Comparison of ENCODE assay signal across 28 mouse cellular contexts in the genomic region with DNA sequence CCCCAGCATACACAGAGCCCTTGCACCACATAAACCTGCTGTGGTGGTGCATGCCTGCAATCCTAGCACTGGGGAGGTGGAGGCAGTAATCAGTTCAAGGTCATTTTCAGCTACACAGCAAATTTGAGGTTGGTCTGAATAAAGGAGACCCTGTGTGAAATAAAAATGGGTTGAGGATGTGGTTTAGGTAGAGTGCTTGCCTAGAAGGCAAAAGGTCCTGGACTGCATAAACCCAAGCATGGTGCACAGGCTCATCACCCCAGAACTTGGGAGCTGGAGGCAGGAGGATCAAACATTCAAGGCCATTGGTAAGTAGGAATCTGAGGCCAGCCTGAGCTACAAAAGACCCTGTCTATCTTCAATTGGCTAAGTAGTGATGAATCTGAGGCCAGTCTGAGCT. TPM values are rescaled to one million over a fixed set of nuclear protein-coding genes. Genes with fewer than 3 reads are reported as not detected.
DNase-seq lines count a peak whose midpoint lies in the region; ATAC-seq and TF ChIP-seq lines count a peak whose summit lies in the region.
"Had no signal": no experiment of that assay in that cellular context is flagged by ENCODE, and none has a peak within 500 bp of the region (broad histone marks: within the 10 kb centered on the region; RNA-seq: fewer than 3 reads in every experiment).

No protein-coding gene starts in this region.

- H3K27me3 ChIP-seq in kidney, adult 2 months (replicated peaks; ENCODE audit: control insufficient read depth, insufficient read depth, low read length), result no peaks in the 10 kb centered on the region
- no peaks in the 10 kb centered on the region for H3K27me3 ChIP-seq in myocyte (ENCODE audit: control insufficient read depth, insufficient read depth, insufficient read length)
- H3K27me3 ChIP-seq: forebrain, embryonic 13.5 days; hindbrain, embryonic 13.5 days had no signal

- no peak overlapping the region for H3K4me2 ChIP-seq in myocyte (ENCODE audit: low read depth)
- H3K4me2 ChIP-seq: forebrain, embryonic 13.5 days; heart, embryonic 11.5 days; hindbrain, embryonic 13.5 days had no signal

- no peaks in the 10 kb centered on the region for H3K36me3 ChIP-seq in kidney, adult 2 months (ENCODE audit: control insufficient read depth, insufficient read depth, low read length)
- H3K36me3 ChIP-seq in myocyte (ENCODE audit: control insufficient read depth, insufficient read depth), result peaks cover 23% of the 10 kb centered on the region

- no peak overlapping the region for H3K4me3 ChIP-seq in kidney, adult 2 months (ENCODE audit: insufficient read depth, low read depth, low read length)
- H3K4me3 ChIP-seq in myocyte, result no peak overlapping the region
- H3K4me3 ChIP-seq: forebrain, embryonic 10.5 days; forebrain, embryonic 13.5 days; hindbrain, embryonic 10.5 days; hindbrain, embryonic 13.5 days had no signal

- H3K27ac ChIP-seq in kidney, adult 2 months (ENCODE audit: insufficient read depth, low read depth, low read length), result no peak overlapping the region
- H3K27ac ChIP-seq: forebrain, embryonic 10.5 days; forebrain, embryonic 13.5 days; hindbrain, embryonic 10.5 days; hindbrain, embryonic 13.5 days had no signal

- DNase-seq in kidney, postnatal 10 days, result peak; percentile 2
- DNase-seq in kidney, adult 2 months, result no peak
- DNase-seq in 416B (ENCODE audit: low read depth), result peak; percentile 49
- peak; percentile 30 for DNase-seq in ZHBTc4 (ENCODE audit: low read depth, low spot score)
- DNase-seq: adrenal gland, postnatal 10 days; cerebellum, adult 11-12 months; cerebellum, postnatal 14 days; gastrocnemius, postnatal 10 days; gastrocnemius, postnatal 36 days; heart, adult 18-20 months; heart, postnatal 36 days had no signal

- ATAC-seq in granulocyte monocyte progenitor cell, adult 5-6 weeks (replicated peaks; ENCODE audit: poor library complexity, severe bottlenecking), result no peak
- ATAC-seq: forebrain, embryonic 13.5 days; forebrain, embryonic 16.5 days; hindbrain, embryonic 16.5 days; inflammation-experienced regulatory T-cells, adult 6 months; intestine, embryonic 16.5 days had no signal

- TF ChIP-seq POLR2A in kidney, adult 2 months (IDR thresholded peaks at IDR 0.05; ENCODE audit: low read depth, low read length), result no peak
- peak; percentile 23 for TF ChIP-seq POLR2A in myocyte (IDR thresholded peaks at IDR 0.05; ENCODE audit: insufficient read length, low read depth)

- no peaks in the 10 kb centered on the region for H3K79me2 ChIP-seq in myocyte (ENCODE audit: control insufficient read depth, insufficient read depth)

- no peak overlapping the region for H3ac ChIP-seq in myocyte (ENCODE audit: control insufficient read depth, insufficient read length)

- peaks cover 3% of the 10 kb centered on the region; the same call in 1 of the 2 replicates for H3K4me1 ChIP-seq in kidney, adult 2 months (ENCODE audit: control insufficient read depth, insufficient read depth, low read length)

- no peak for TF ChIP-seq CTCF in kidney, adult 2 months (conservative IDR thresholded peaks at IDR 0.05; ENCODE audit: insufficient read depth, insufficient read length, low read depth, low read length)

TF ChIP-seq in myocyte, 11 proteins besides CTCF, POLR2A, EP300 and RAD21:
- no peak for TF ChIP-seq MYOG (IDR thresholded peaks at IDR 0.05; ENCODE audit: control insufficient read depth in 1 of 3, insufficient read depth in 1 of 3, insufficient read length in 2 of 3, low read depth in 2 of 3)
- TF ChIP-seq POLR2AphosphoS2 (IDR thresholded peaks at IDR 0.05; ENCODE audit: insufficient read length, low read depth), result peak; percentile 31

RNA-seq across cellular contexts. Expression of a gene that starts 4.0 kb away (rescaled TPM):
- polyA plus RNA-seq in kidney, adult 2 months (2012; rRNA removed), result not detected in 2 replicates
- not detected for polyA plus RNA-seq in myocyte (2012; fragmentation: generic; extraction: Trizol)
- 7.7 TPM in 1 of 2 replicates, not detected in the other for total RNA-seq in granulocyte monocyte progenitor cell, adult 5-6 weeks (2014; fragmentation: Nextera tagmentation)
- total RNA-seq in granulocyte monocyte progenitor cell, adult 5-6 weeks (2017), result not detected in 2 replicates
- total RNA-seq: adrenal gland, adult 18-20 months; ES-E14; gastrocnemius, adult 18-20 months; gastrocnemius, postnatal 10 days; gastrocnemius, postnatal 36 days; heart, adult 18-20 months; heart, postnatal 36 days had no signal
- polyA plus RNA-seq: brain, embryonic 14.5 days; embryonic facial prominence, embryonic 11.5 days; forebrain, embryonic 10.5 days; heart, postnatal 0 days; inflammation-experienced regulatory T-cells, adult 6 months had no signal

RNA-seq across cellular contexts. Expression of a gene that starts 9.3 kb away (rescaled TPM):
- polyA plus RNA-seq in kidney, adult 2 months (2012; rRNA removed), result 7.7 and 9.0 TPM in 2 replicates
- polyA plus RNA-seq in myocyte (2012; fragmentation: generic; extraction: Trizol), result 5.9 TPM
- total RNA-seq in granulocyte monocyte progenitor cell, adult 5-6 weeks (2014; fragmentation: Nextera tagmentation), result 0.38 TPM in 1 of 2 replicates, not detected in the other
- total RNA-seq in granulocyte monocyte progenitor cell, adult 5-6 weeks (2017), result 0.26 and 0.60 TPM in 2 replicates

RNA-seq across cellular contexts. Expression of a gene that starts 10.4 kb away (rescaled TPM):
- 54.9 and 62.1 TPM in 2 replicates for polyA plus RNA-seq in kidney, adult 2 months (2012; rRNA removed)
- polyA plus RNA-seq in myocyte (2012; fragmentation: generic; extraction: Trizol), result 76.2 TPM
- 29.4 and 36.3 TPM in 2 replicates for total RNA-seq in granulocyte monocyte progenitor cell, adult 5-6 weeks (2014; fragmentation: Nextera tagmentation)
- 18.7 and 20.0 TPM in 2 replicates for total RNA-seq in granulocyte monocyte progenitor cell, adult 5-6 weeks (2017)

RNA-seq across cellular contexts. Expression of a gene that starts 17.2 kb away (rescaled TPM):
- polyA plus RNA-seq in kidney, adult 2 months (2012; rRNA removed), result 3.4 and 5.6 TPM in 2 replicates
- 0.84 TPM for polyA plus RNA-seq in myocyte (2012; fragmentation: generic; extraction: Trizol)
- 12.9 and 19.4 TPM in 2 replicates for total RNA-seq in granulocyte monocyte progenitor cell, adult 5-6 weeks (2014; fragmentation: Nextera tagmentation)
- total RNA-seq in granulocyte monocyte progenitor cell, adult 5-6 weeks (2017), result 2.4 TPM in 1 of 2 replicates, not detected in the other

RNA-seq across cellular contexts. Expression of a gene that starts 37.2 kb away (rescaled TPM):
- polyA plus RNA-seq in kidney, adult 2 months (2012; rRNA removed), result 572 and 616 TPM in 2 replicates
- polyA plus RNA-seq in myocyte (2012; fragmentation: generic; extraction: Trizol), result 892 TPM
- total RNA-seq in granulocyte monocyte progenitor cell, adult 5-6 weeks (2014; fragmentation: Nextera tagmentation), result 731 and 799 TPM in 2 replicates
- 213 and 218 TPM in 2 replicates for total RNA-seq in granulocyte monocyte progenitor cell, adult 5-6 weeks (2017)
